Mouse (Mus musculus): ENCODE data around the gene Acot10. TPM values are rescaled to one million over a fixed set of nuclear protein-coding genes. Genes with fewer than 3 reads are reported as not detected.

The Acot10 gene
- polyA plus RNA-seq, 1 experiment from 2014 or later, result not detected

GRCm38 (mm10) chr15:20660221-20660620 is 6.3 kb downstream of the Acot10 start:
- no peak for ATAC-seq (replicated peaks; ENCODE audit: insufficient number of reproducible peaks, low FRiP score, low TSS enrichment, low read depth)
- no peaks in the 10 kb centered on the region for H3K4me1 ChIP-seq (ENCODE audit: control insufficient read depth, insufficient read depth, low read length)
- no peak overlapping the region for H3K9ac ChIP-seq (replicated peaks; ENCODE audit: low read length)
- H3K27ac ChIP-seq (replicated peaks; ENCODE audit: low read depth, low read length), result no peak overlapping the region
- H3K27me3 ChIP-seq (ENCODE audit: control insufficient read depth, insufficient read depth, low read length), result no peaks in the 10 kb centered on the region
- DNase-seq (ENCODE audit: low spot score), result no peak
- WGBS, result 68% methylated on average over 2 of the region's 2 CpGs
- no peaks in the 10 kb centered on the region for H3K9me3 ChIP-seq (replicated peaks; ENCODE audit: control insufficient read depth, low read length)
- no peak overlapping the region for H3K4me2 ChIP-seq (ENCODE audit: low read depth, low read length)
- no peaks in the 10 kb centered on the region for H3K36me3 ChIP-seq (replicated peaks; ENCODE audit: control insufficient read depth, insufficient read depth, low read depth, low read length)
- H3K4me3 ChIP-seq (ENCODE audit: low read depth, low read length), result no peak overlapping the region

GRCm38 (mm10) chr15:20642905-20643414 is 23.6 kb downstream of the Acot10 start:
- ATAC-seq (replicated peaks; ENCODE audit: insufficient number of reproducible peaks, low FRiP score, low TSS enrichment, low read depth), result no peak
- no peak overlapping the region for H3K4me3 ChIP-seq (ENCODE audit: low read depth, low read length)
- H3K4me1 ChIP-seq (ENCODE audit: control insufficient read depth, insufficient read depth, low read length), result no peaks in the 10 kb centered on the region
- H3K4me2 ChIP-seq (ENCODE audit: low read depth, low read length), result no peak overlapping the region
- no peak for DNase-seq (ENCODE audit: low spot score)
- no peak overlapping the region for H3K9ac ChIP-seq (replicated peaks; ENCODE audit: low read length)
- no peaks in the 10 kb centered on the region for H3K27me3 ChIP-seq (ENCODE audit: control insufficient read depth, insufficient read depth, low read length)
- WGBS, result 82% methylated on average over 3 of the region's 3 CpGs
- H3K27ac ChIP-seq (replicated peaks; ENCODE audit: low read depth, low read length), result no peak overlapping the region
- H3K36me3 ChIP-seq (replicated peaks; ENCODE audit: control insufficient read depth, insufficient read depth, low read depth, low read length), result no peaks in the 10 kb centered on the region
- H3K9me3 ChIP-seq (replicated peaks; ENCODE audit: control insufficient read depth, low read length), result no peaks in the 10 kb centered on the region

GRCm38 (mm10) chr15:20639155-20639554 is 27.4 kb downstream of the Acot10 start:
- WGBS, result 82% methylated on average over 2 of the region's 2 CpGs
- H3K4me1 ChIP-seq (ENCODE audit: control insufficient read depth, insufficient read depth, low read length), result no peaks in the 10 kb centered on the region
- DNase-seq (ENCODE audit: low spot score) (no peak), ATAC-seq (replicated peaks; ENCODE audit: insufficient number of reproducible peaks, low FRiP score, low TSS enrichment, low read depth) (no peak)
- H3K4me3 ChIP-seq (ENCODE audit: low read depth, low read length), result no peak overlapping the region
- H3K36me3 ChIP-seq (replicated peaks; ENCODE audit: control insufficient read depth, insufficient read depth, low read depth, low read length), result no peaks in the 10 kb centered on the region
- H3K27me3 ChIP-seq (ENCODE audit: control insufficient read depth, insufficient read depth, low read length), result no peaks in the 10 kb centered on the region
- H3K4me2 ChIP-seq (ENCODE audit: low read depth, low read length), result no peak overlapping the region
- H3K9me3 ChIP-seq (replicated peaks; ENCODE audit: control insufficient read depth, low read length), result no peaks in the 10 kb centered on the region
- H3K9ac ChIP-seq (replicated peaks; ENCODE audit: low read length), result no peak overlapping the region
- no peak overlapping the region for H3K27ac ChIP-seq (replicated peaks; ENCODE audit: low read depth, low read length)

- Histone ChIP-seq H3K4me1 (ENCODE audit: control insufficient read depth, insufficient read depth, low read length) (no peaks in the 10 kb centered on the region), H3K36me3 (replicated peaks; ENCODE audit: control insufficient read depth, insufficient read depth, low read depth, low read length) (no peaks in the 10 kb centered on the region), H3K27ac (replicated peaks; ENCODE audit: low read depth, low read length) (no peak overlapping the region), H3K4me2 (ENCODE audit: low read depth, low read length) (no peak overlapping the region), H3K9ac (replicated peaks; ENCODE audit: low read length) (no peak overlapping the region), H3K9me3 (replicated peaks; ENCODE audit: control insufficient read depth, low read length) (no peaks in the 10 kb centered on the region), H3K27me3 (ENCODE audit: control insufficient read depth, insufficient read depth, low read length) (no peaks in the 10 kb centered on the region), H3K4me3 (ENCODE audit: low read depth, low read length) (no peak overlapping the region)
- WGBS, result 74% methylated on average over 2 of the region's 2 CpGs
- DNase-seq (ENCODE audit: low spot score), result no peak
- no peak for ATAC-seq (replicated peaks; ENCODE audit: insufficient number of reproducible peaks, low FRiP score, low TSS enrichment, low read depth)
Observed at GRCm38 (mm10) chr15:20634593-20634992, 32.0 kb downstream of the Acot10 start.

Other genes starting within 250 kb of the Acot10 start
- gene Cdh12, start 217.5 kb downstream of the Acot10 start, polyA plus RNA-seq (2014; fragmentation: Nextera tagmentation; extraction: Ambion mirVana), result 0.25 and 1.0 TPM in 2 replicates

All from embryonic facial prominence, embryonic 11.5 days (tissue).